Mouse (Mus musculus) limb, embryonic 10.5 days (tissue): ENCODE measurements around the gene Desi1. TPM values are rescaled to one million over a fixed set of nuclear protein-coding genes. Genes with fewer than 3 reads are reported as not detected.

ENCODE experiments used
- DNase-seq: peaks from one replicate; pipeline ENCODE4 v3.0.0-alpha.2; 2017; ENCODE audit warnings: low spot score
- H3K27ac ChIP-seq: fragments of 300-500 bp; sonication (generic); 2 replicates; pipeline ENCODE4 v1.5.1; 2016; ENCODE audit warnings: mild to moderate bottlenecking
- H3K27me3 ChIP-seq: fragments of 300-500 bp; sonication (generic); 2 replicates; pipeline ENCODE4 v1.6.1; 2016; ENCODE audit warnings: low read depth, mild to moderate bottlenecking; ENCODE audit not compliant: poor library complexity, severe bottlenecking
- H3K36me3 ChIP-seq: fragments of 300-500 bp; sonication (generic); 2 replicates; pipeline ENCODE4 v1.6.1; 2016; ENCODE audit warnings: mild to moderate bottlenecking, moderate library complexity
- H3K4me1 ChIP-seq: fragments of 300-500 bp; sonication (generic); 2 replicates; pipeline ENCODE4 v1.6.1; 2016
- H3K4me3 ChIP-seq: fragments of 300-500 bp; sonication (generic); 2 replicates; pipeline ENCODE4 v1.5.1; 2016; ENCODE audit warnings: mild to moderate bottlenecking, moderate library complexity
- H3K9me3 ChIP-seq: fragments of 300-500 bp; sonication (generic); replicated peaks from 2 replicates; pipeline ENCODE4 v1.6.1; 2016; ENCODE audit warnings: mild to moderate bottlenecking
- WGBS: fragments of 180-500 bp; shearing (Covaris S2); methylation state at CpG from one replicate; pipeline ENCODE4 v1.1.7; 2016; 5-methylcytosine and 5-hydroxymethylcytosine counted together
- polyA plus RNA-seq: library from polyadenylated mRNA; unstranded; fragments of >200 nt; fragmentation: Nextera tagmentation; extraction: Ambion mirVana; gene quantifications from 2 replicates; pipeline ENCODE4 v1.2.1, GENCODE M21; 2016

The Desi1 gene
- polyA plus RNA-seq, 1 experiment from 2014 or later = 33.7 TPM

- Histone ChIP-seq H3K36me3 (peaks cover 45% of the 10 kb centered on the region), H3K27me3 (no peaks in the 10 kb centered on the region), H3K27ac (no peak overlapping the region), H3K4me3 (no peak overlapping the region), H3K9me3 (no peaks in the 10 kb centered on the region), H3K4me1 (peaks cover 15% of the 10 kb centered on the region)
- no peak for DNase-seq
- 97% methylated on average over 7 of the region's 7 CpGs for WGBS
Measured at GRCm38 (mm10) chr15:82044166-82044784, 10.6 kb upstream of the Desi1 start.

- H3K4me3 ChIP-seq = no peak overlapping the region
- peak; percentile 54 for DNase-seq
- peaks cover 80% of the 10 kb centered on the region for H3K36me3 ChIP-seq
- H3K4me1 ChIP-seq = peaks cover 3% of the 10 kb centered on the region
- no peaks in the 10 kb centered on the region for H3K27me3 ChIP-seq
- WGBS = 98% methylated on average over 1 of the region's 1 CpGs
- no peaks in the 10 kb centered on the region for H3K9me3 ChIP-seq
- H3K27ac ChIP-seq = no peak overlapping the region
Measured at GRCm38 (mm10) chr15:82040650-82041049, 7.0 kb upstream of the Desi1 start.

GRCm38 (mm10) chr15:82035904-82036689 is 2.4 kb upstream of the Desi1 start:
- 88% methylated on average over 12 of the region's 12 CpGs for WGBS
- Histone ChIP-seq H3K27ac (no peak overlapping the region), H3K4me3 (no peak overlapping the region), H3K36me3 (peaks cover 96% of the 10 kb centered on the region), H3K27me3 (no peaks in the 10 kb centered on the region), H3K9me3 (no peaks in the 10 kb centered on the region), H3K4me1 (no peaks in the 10 kb centered on the region)
- no peak for DNase-seq

GRCm38 (mm10) chr15:82032386-82032785 is 1.3 kb downstream of the Desi1 start:
- 87% methylated on average over 7 of the region's 7 CpGs for WGBS
- no peak overlapping the region for H3K27ac ChIP-seq
- H3K36me3 ChIP-seq = peaks cover 96% of the 10 kb centered on the region
- H3K27me3 ChIP-seq = no peaks in the 10 kb centered on the region
- H3K4me1 ChIP-seq = no peaks in the 10 kb centered on the region
- H3K4me3 ChIP-seq = no peak overlapping the region
- DNase-seq = no peak
- H3K9me3 ChIP-seq = no peaks in the 10 kb centered on the region

- WGBS = 93% methylated on average over 7 of the region's 7 CpGs
- Histone ChIP-seq H3K9me3 (no peaks in the 10 kb centered on the region), H3K27ac (no peak overlapping the region), H3K4me1 (no peaks in the 10 kb centered on the region), H3K27me3 (no peaks in the 10 kb centered on the region), H3K4me3 (no peak overlapping the region), H3K36me3 (peaks cover 100% of the 10 kb centered on the region)
- no peak for DNase-seq
Measured at GRCm38 (mm10) chr15:82027726-82028125, 5.9 kb downstream of the Desi1 start.

- no peak for DNase-seq
- Histone ChIP-seq H3K4me1 (no peaks in the 10 kb centered on the region), H3K27ac (no peak overlapping the region), H3K9me3 (no peaks in the 10 kb centered on the region), H3K4me3 (no peak overlapping the region), H3K27me3 (no peaks in the 10 kb centered on the region), H3K36me3 (peaks cover 100% of the 10 kb centered on the region)
- 94% methylated on average over 7 of the region's 7 CpGs for WGBS
Measured at GRCm38 (mm10) chr15:82027276-82027675, 6.4 kb downstream of the Desi1 start.

- Histone ChIP-seq H3K27me3 (no peaks in the 10 kb centered on the region), H3K36me3 (peaks cover 100% of the 10 kb centered on the region), H3K4me3 (no peak overlapping the region), H3K27ac (no peak overlapping the region), H3K4me1 (no peaks in the 10 kb centered on the region), H3K9me3 (no peaks in the 10 kb centered on the region)
- 93% methylated on average over 6 of the region's 6 CpGs for WGBS
- no peak for DNase-seq
Measured at GRCm38 (mm10) chr15:82023965-82024635, 9.6 kb downstream of the Desi1 start.

- Histone ChIP-seq H3K36me3 (peaks cover 92% of the 10 kb centered on the region), H3K9me3 (no peaks in the 10 kb centered on the region), H3K4me3 (no peak overlapping the region), H3K27ac (no peak overlapping the region), H3K27me3 (no peaks in the 10 kb centered on the region), H3K4me1 (no peaks in the 10 kb centered on the region)
- DNase-seq = no peak
- 94% methylated on average over 13 of the region's 13 CpGs for WGBS
Measured at GRCm38 (mm10) chr15:82022535-82023088, 11.1 kb downstream of the Desi1 start.

- no peak for DNase-seq
- Histone ChIP-seq H3K4me3 (no peak overlapping the region), H3K9me3 (no peaks in the 10 kb centered on the region), H3K27me3 (no peaks in the 10 kb centered on the region), H3K36me3 (peaks cover 59% of the 10 kb centered on the region), H3K27ac (no peak overlapping the region), H3K4me1 (peaks cover 17% of the 10 kb centered on the region)
- 82% methylated on average over 3 of the region's 3 CpGs for WGBS
Measured at GRCm38 (mm10) chr15:82019288-82019687, 14.4 kb downstream of the Desi1 start.

- Histone ChIP-seq H3K27ac (no peak overlapping the region), H3K4me3 (peak overlapping the region; percentile 86; the same call in 1 of the 2 replicates), H3K27me3 (no peaks in the 10 kb centered on the region), H3K9me3 (no peaks in the 10 kb centered on the region), H3K4me1 (peaks cover 19% of the 10 kb centered on the region), H3K36me3 (peaks cover 42% of the 10 kb centered on the region)
- 86% methylated on average over 4 of the region's 4 CpGs for WGBS
- no peak for DNase-seq
Measured at GRCm38 (mm10) chr15:82017461-82017860, 16.2 kb downstream of the Desi1 start.

GRCm38 (mm10) chr15:82016830-82017229 is 16.8 kb downstream of the Desi1 start:
- Histone ChIP-seq H3K36me3 (peaks cover 42% of the 10 kb centered on the region), H3K4me1 (peaks cover 19% of the 10 kb centered on the region), H3K4me3 (peak overlapping the region; percentile 86), H3K9me3 (no peaks in the 10 kb centered on the region), H3K27me3 (no peaks in the 10 kb centered on the region), H3K27ac (peak overlapping the region; percentile 85)
- no peak for DNase-seq
- 32% methylated on average over 6 of the region's 6 CpGs for WGBS

- Histone ChIP-seq H3K36me3 (peaks cover 37% of the 10 kb centered on the region), H3K4me1 (peaks cover 19% of the 10 kb centered on the region), H3K27me3 (no peaks in the 10 kb centered on the region), H3K4me3 (peak overlapping the region; percentile 86), H3K27ac (peak overlapping the region; percentile 85), H3K9me3 (no peaks in the 10 kb centered on the region)
- DNase-seq = peak; percentile 98
- WGBS = under 1% methylated on average over 53 of the region's 53 CpGs
Measured at GRCm38 (mm10) chr15:82016101-82016808, 17.4 kb downstream of the Desi1 start.
